Mouse (Mus musculus) heart, postnatal 10 days (tissue): ENCODE results near the gene Rnf43. TPM values are rescaled to one million over a fixed set of nuclear protein-coding genes. Genes with fewer than 3 reads are reported as not detected.
A peak's percentile ranks its signal among the peaks of the same experiment; 100 is the strongest.

Source experiments
- DNase-seq, 2 experiments: peaks; one replicate each; pipeline ENCODE4 v3.0.0; 2021
- intact Hi-C: fragments of 180-260 bp; cut with DNase I; formaldehyde crosslinking; loops from one replicate; pipeline ENCODE4 v1.15.1; 2025
- total RNA-seq, 2 experiments: library from RNA; stranded (reverse); gene quantifications; 2 replicates each; pipeline ENCODE4 v1.2.3; 2021

The Rnf43 gene
- total RNA-seq, 2 experiments from 2014 or later = 0.34 to 0.40 TPM

GRCm38 (mm10) chr11:87757001-87757954, 94.8 kb downstream of the Rnf43 start:
- no peak for DNase-seq
- intact Hi-C loops = no loop called here

- intact Hi-C loops = no loop called here
These were observed 95.8 kb downstream of the Rnf43 start for GRCm38 (mm10) chr11:87758161-87758911.

GRCm38 (mm10) chr11:87758957-87759608, 96.6 kb downstream of the Rnf43 start:
- intact Hi-C loops = no loop called here
- DNase-seq = no peak

More at GRCm38 (mm10) chr11:87758161-87758911, 95.8 kb downstream of the Rnf43 start:
- no peak for DNase-seq

GRCm38 (mm10) chr11:87759609-87760005, 97.1 kb downstream of the Rnf43 start:
- intact Hi-C loops = no loop called here
- no peak for DNase-seq

GRCm38 (mm10) chr11:87760301-87761081, 98.0 kb downstream of the Rnf43 start, which contains the start of gene Tspoap1:
Gene Tspoap1, plus strand, starts transcription at chr11:87760541.
- intact Hi-C loops = no loop called here
- no peak for DNase-seq

- DNase-seq = no peak
- intact Hi-C loops = no loop called here
These were observed 98.7 kb downstream of the Rnf43 start for GRCm38 (mm10) chr11:87761181-87761721.

- intact Hi-C loops = no loop called here
- no peak for DNase-seq
These were observed 99.5 kb downstream of the Rnf43 start for GRCm38 (mm10) chr11:87761806-87762701.

- DNase-seq = no peak
- intact Hi-C loops = no loop called here
These were observed 100.3 kb downstream of the Rnf43 start for GRCm38 (mm10) chr11:87762702-87763385.

GRCm38 (mm10) chr11:87763511-87763987, 101.0 kb downstream of the Rnf43 start:
- intact Hi-C loops = no loop called here

GRCm38 (mm10) chr11:87763988-87764876, 101.7 kb downstream of the Rnf43 start:
- no peak for DNase-seq
- intact Hi-C loops = no loop called here

More at GRCm38 (mm10) chr11:87763511-87763987, 101.0 kb downstream of the Rnf43 start:
- DNase-seq = no peak

GRCm38 (mm10) chr11:87768745-87769144, 106.2 kb downstream of the Rnf43 start:
- DNase-seq = no peak
- intact Hi-C loops = no loop called here

GRCm38 (mm10) chr11:87770989-87771388, 108.5 kb downstream of the Rnf43 start:
- intact Hi-C loops = loop anchor here (1.0 kb wide), 1 partner anchor 109 kb away; the partner anchor contains the start of gene Rnf43
- DNase-seq = peak; percentile 55 to 80

GRCm38 (mm10) chr11:87772354-87772753, 109.8 kb downstream of the Rnf43 start:
- intact Hi-C loops = no loop called here
- DNase-seq = no peak

- intact Hi-C loops = no loop called here
- no peak for DNase-seq
These were observed 115.7 kb downstream of the Rnf43 start for GRCm38 (mm10) chr11:87778100-87778765.

- DNase-seq = no peak
- intact Hi-C loops = no loop called here
These were observed 116.4 kb downstream of the Rnf43 start for GRCm38 (mm10) chr11:87778915-87779314.

GRCm38 (mm10) chr11:87779392-87779791, 116.9 kb downstream of the Rnf43 start:
- no peak for DNase-seq
- intact Hi-C loops = no loop called here
